Comparison of ENCODE assay signal across 31 mouse cellular contexts in genomic region chr5:112646871-112647270, GRCm38 (mm10).
"Had no signal": no experiment of that assay in that cellular context is flagged by ENCODE, and none has a peak within 500 bp of the region (broad histone marks: within the 10 kb centered on the region; RNA-seq: fewer than 3 reads in every experiment).

No protein-coding gene starts in this region.

- H3K27ac ChIP-seq: heart, embryonic 10.5 days; heart, embryonic 13.5 days; heart, embryonic 15.5 days; hindbrain, embryonic 10.5 days; hindbrain, embryonic 12.5 days; hindbrain, embryonic 13.5 days; hindbrain, embryonic 14.5 days; hindbrain, embryonic 15.5 days; hindbrain, postnatal 0 days; intestine, embryonic 15.5 days; kidney, embryonic 15.5 days; kidney, postnatal 0 days; layer of hippocampus, adult 2 months; left cerebral cortex, adult 2 months had no signal

- H3K36me3 ChIP-seq: heart, embryonic 10.5 days; heart, embryonic 12.5 days; heart, embryonic 13.5 days; heart, embryonic 15.5 days; hindbrain, embryonic 10.5 days; hindbrain, embryonic 12.5 days; hindbrain, embryonic 13.5 days; hindbrain, embryonic 15.5 days; intestine, embryonic 15.5 days; kidney, embryonic 15.5 days had no signal

- H3K9ac ChIP-seq: heart, embryonic 12.5 days; heart, embryonic 13.5 days; heart, embryonic 15.5 days; hindbrain, embryonic 12.5 days; hindbrain, embryonic 13.5 days; hindbrain, embryonic 14.5 days; hindbrain, embryonic 15.5 days; intestine, embryonic 15.5 days; kidney, embryonic 15.5 days had no signal

- H3K4me3 ChIP-seq: heart, embryonic 10.5 days; heart, embryonic 12.5 days; heart, embryonic 13.5 days; heart, embryonic 15.5 days; hindbrain, embryonic 10.5 days; hindbrain, embryonic 12.5 days; hindbrain, embryonic 13.5 days; hindbrain, embryonic 15.5 days; intestine, embryonic 15.5 days; kidney, embryonic 15.5 days; layer of hippocampus, adult 2 months; left cerebral cortex, adult 2 months had no signal

- H3K9me3 ChIP-seq: heart, embryonic 12.5 days; heart, embryonic 15.5 days; hindbrain, embryonic 12.5 days; hindbrain, embryonic 13.5 days; hindbrain, embryonic 15.5 days; intestine, embryonic 15.5 days; kidney, embryonic 15.5 days had no signal

- DNase-seq: heart, postnatal 10 days; heart, postnatal 14 days; heart, postnatal 36 days; heart, postnatal 4 days; kidney, adult 11 months; kidney, adult 18-20 months; kidney, adult 2 months; kidney, adult 8-10 months; kidney, adult 9 months; kidney, postnatal 10 days; kidney, postnatal 14 days; kidney, postnatal 25 days; kidney, postnatal 36 days; kidney, postnatal 4 days; layer of hippocampus, adult 9-11 months; layer of hippocampus, postnatal 36 days had no signal

- H3K4me1 ChIP-seq: heart, embryonic 12.5 days; heart, embryonic 13.5 days; heart, embryonic 15.5 days had no signal
